Mouse (Mus musculus) small intestine, adult 10 weeks (tissue): Measurements from ENCODE around the gene Zfp449. TPM values are rescaled to one million over a fixed set of nuclear protein-coding genes. Genes with fewer than 3 reads are reported as not detected.

Experiments
- polyA plus RNA-seq: library from polyadenylated mRNA; stranded (reverse); fragments of 350-450 nt; fragmentation: Illumina TruSeq; extraction: RNeasy Lipid Tissue Mini Kit (QIAGEN cat#74804); gene quantifications from one replicate; pipeline ENCODE4 v1.2.3, GENCODE M21; 2014; ENCODE audit warnings: low replicate concordance

The Zfp449 gene
- polyA plus RNA-seq, result 2.0 TPM

GRCm38 (mm10) chrX:56346176-56346931 lies at the start of gene Zfp449:
Gene Zfp449 (plus strand): TSS chrX:56346400.

DNA sequence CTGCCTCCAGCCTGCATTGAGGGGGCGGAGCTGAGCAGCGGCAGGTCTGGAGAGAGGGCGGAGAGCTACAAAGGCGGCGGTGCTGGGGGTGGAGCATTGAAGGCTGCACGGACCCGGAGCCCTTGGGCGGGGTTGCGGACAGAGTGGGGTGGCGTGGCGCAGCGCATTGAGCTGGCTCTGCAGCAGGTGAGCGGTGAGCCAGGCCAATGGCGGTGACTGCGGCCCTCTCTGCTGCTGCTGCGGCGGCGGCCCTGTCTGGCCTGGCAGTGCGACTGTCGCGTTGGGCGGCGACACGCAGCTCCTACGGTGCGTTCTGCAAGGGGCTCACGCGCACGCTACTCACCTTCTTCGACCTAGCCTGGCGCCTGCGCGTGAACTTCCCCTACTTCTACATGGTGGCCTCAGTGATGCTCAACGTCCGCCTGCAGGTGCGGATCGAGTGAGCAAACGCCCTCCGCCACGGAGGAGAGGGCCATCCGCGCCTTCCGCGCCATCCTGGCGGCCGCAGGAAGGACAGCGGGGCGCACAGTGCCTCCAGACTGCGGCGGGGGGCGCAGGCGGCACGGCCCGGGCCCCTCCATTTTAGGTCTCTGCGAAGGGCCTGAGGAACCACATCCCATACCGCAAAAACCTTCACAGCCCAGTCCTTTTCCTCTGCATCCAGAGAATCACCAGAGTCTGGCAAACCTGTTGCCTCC lies 28.4 kb downstream of the Zfp449 start, which contains the start of gene Smim10l2a:
Gene Smim10l2a, plus strand, starts transcription at position 156 of the 698 bp plus-strand sequence.

Other genes starting within 250 kb of the Zfp449 start
- 5.3 TPM for gene 3830403N18Rik, start 209.8 kb upstream of the Zfp449 start, polyA plus RNA-seq
- not detected for gene Gm773, start 133.5 kb upstream of the Zfp449 start, polyA plus RNA-seq
- gene Smim10l2a, start 28.2 kb downstream of the Zfp449 start, polyA plus RNA-seq, result not detected
- gene Gm2174, start 101.6 kb downstream of the Zfp449 start, polyA plus RNA-seq, result not detected
- 36.9 TPM for gene Ints6l, start 108.5 kb downstream of the Zfp449 start, polyA plus RNA-seq
- gene Gm10477, start 178.3 kb downstream of the Zfp449 start, polyA plus RNA-seq, result not detected
- not detected for gene Gm648, start 203.2 kb downstream of the Zfp449 start, polyA plus RNA-seq